8 mouse cellular contexts compared by ENCODE assay signal in the genomic region with DNA sequence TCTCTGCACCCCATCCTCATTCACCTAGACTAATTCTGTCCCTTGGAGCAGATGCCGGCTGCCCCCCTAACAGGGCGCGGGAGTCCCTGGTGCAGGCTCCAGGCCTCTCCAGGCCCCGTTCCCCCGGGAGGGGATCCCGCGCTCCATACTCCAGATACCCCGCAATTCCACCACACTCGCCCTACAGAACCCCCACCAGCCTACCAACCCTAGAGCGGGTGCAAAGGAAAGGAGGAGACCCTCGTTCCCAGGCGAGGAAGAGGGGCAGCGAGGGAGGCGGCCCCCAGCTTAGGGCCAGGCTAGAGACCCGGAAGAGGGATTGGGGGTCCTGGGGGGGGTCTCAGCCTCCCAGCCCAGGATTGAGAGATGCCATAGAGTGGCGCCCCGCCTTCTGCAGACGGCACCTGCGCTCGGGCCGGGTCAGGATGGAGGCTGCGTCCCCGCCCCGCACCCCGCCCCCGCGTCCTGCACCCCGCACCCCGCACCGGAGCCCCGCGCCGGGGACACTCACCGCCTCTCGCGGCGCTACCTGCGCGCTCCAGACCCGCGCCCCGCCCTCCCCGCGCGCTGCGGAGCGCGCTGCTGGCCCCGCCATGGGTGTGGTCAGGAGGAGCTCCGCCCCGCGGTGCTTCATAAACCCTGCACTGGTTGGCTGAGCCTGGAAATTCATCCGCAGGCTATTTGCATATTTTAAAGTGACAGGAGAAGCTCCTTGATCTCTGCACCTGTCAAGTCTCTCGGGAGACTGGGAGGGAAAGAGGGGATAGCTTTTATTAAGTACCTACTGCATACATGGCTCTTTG. TPM values are rescaled to one million over a fixed set of nuclear protein-coding genes. Genes with fewer than 3 reads are reported as not detected.
DNase-seq lines count a peak whose midpoint lies in the region; ATAC-seq and TF ChIP-seq lines count a peak whose summit lies in the region.

A gene (minus strand): TSS at position 595 of the 803 bp plus-strand sequence.

- peak; percentile 43; the same call in 1 of the 2 replicates for TF ChIP-seq POLR2A in cerebellum, adult 2 months (IDR thresholded peaks at IDR 0.05; ENCODE audit: borderline replicate concordance, insufficient read depth, low read length)

- peak within 1 kb of the TSS; percentile 82 for H3K4me2 ChIP-seq in forebrain, embryonic 16.5 days (ENCODE audit: low read length)
- H3K4me2 ChIP-seq in hindbrain, embryonic 13.5 days, result peak within 1 kb of the TSS; percentile 82

- H3K27me3 ChIP-seq in cerebellum, adult 2 months (ENCODE audit: control insufficient read depth, insufficient read depth, low read length), result no peaks in the 10 kb centered on the region
- H3K27me3 ChIP-seq in forebrain, embryonic 16.5 days (replicated peaks; ENCODE audit: control insufficient read depth, insufficient read depth, low read length), result no peaks in the 10 kb centered on the region
- peaks cover 3% of the 10 kb centered on the region; the same call in 1 of the 2 replicates for H3K27me3 ChIP-seq in hindbrain, embryonic 13.5 days

- H3K9me3 ChIP-seq in forebrain, embryonic 16.5 days (ENCODE audit: control insufficient read depth, low read length), result no peaks in the 10 kb centered on the region
- H3K9me3 ChIP-seq in hindbrain, embryonic 13.5 days, result no peaks in the 10 kb centered on the region

- H3K4me3 ChIP-seq in cerebellum, adult 2 months (replicated peaks; ENCODE audit: insufficient read depth, low read depth, low read length), result peak within 1 kb of the TSS; percentile 87
- H3K4me3 ChIP-seq in forebrain, embryonic 16.5 days (replicated peaks; ENCODE audit: low read length), result peak within 1 kb of the TSS; percentile 65
- peak within 1 kb of the TSS; percentile 77 for H3K4me3 ChIP-seq in hindbrain, embryonic 13.5 days

- peak within 1 kb of the TSS; percentile 87 for H3K9ac ChIP-seq in forebrain, embryonic 16.5 days (replicated peaks; ENCODE audit: low read depth, low read length)
- H3K9ac ChIP-seq in hindbrain, embryonic 13.5 days, result peak within 1 kb of the TSS; percentile 91

- peak; percentile 86 for ATAC-seq in forebrain, embryonic 16.5 days
- ATAC-seq in hindbrain, embryonic 13.5 days (ENCODE audit: low FRiP score), result peak; percentile 83

- peaks cover 11% of the 10 kb centered on the region for H3K4me1 ChIP-seq in cerebellum, adult 2 months (ENCODE audit: control insufficient read depth, insufficient read depth, low read length)
- H3K4me1 ChIP-seq in forebrain, embryonic 16.5 days (replicated peaks; ENCODE audit: control insufficient read depth, insufficient read depth, low read length), result peaks cover 43% of the 10 kb centered on the region
- peaks cover 63% of the 10 kb centered on the region for H3K4me1 ChIP-seq in hindbrain, embryonic 13.5 days (replicated peaks)

- H3K27ac ChIP-seq in cerebellum, adult 2 months (ENCODE audit: insufficient read depth, low read length), result peak within 1 kb of the TSS; percentile 42; the same call in 1 of the 2 replicates
- H3K27ac ChIP-seq in forebrain, embryonic 16.5 days (ENCODE audit: low read length), result peak within 1 kb of the TSS; percentile 34; the same call in 1 of the 2 replicates
- peak within 1 kb of the TSS; percentile 66 for H3K27ac ChIP-seq in hindbrain, embryonic 13.5 days

- DNase-seq in Muller cell, postnatal 12 days (ENCODE audit: inconsistent ontology term), result peak; percentile 87
- peak; percentile 88 to 92 for DNase-seq in cerebellum, adult 2 months
- DNase-seq in layer of hippocampus, postnatal 14 days (ENCODE audit: low spot score in 2 of 2), result peak; percentile 62 to 86
- peak; percentile 83 for DNase-seq in lung, postnatal 10 days
- DNase-seq in retina, adult 2 months (ENCODE audit: low read depth, low spot score), result peak; percentile 78
- peak; percentile 93 for DNase-seq in thymus, postnatal 25 days

- H3K36me3 ChIP-seq in forebrain, embryonic 16.5 days (ENCODE audit: control insufficient read depth, insufficient read depth), result no peaks in the 10 kb centered on the region
- no peaks in the 10 kb centered on the region for H3K36me3 ChIP-seq in hindbrain, embryonic 13.5 days

- no peak for TF ChIP-seq CTCF in cerebellum, adult 2 months (IDR thresholded peaks at IDR 0.05; ENCODE audit: borderline replicate concordance, insufficient read depth, low read depth, low read length)

- WGBS in cerebellum, adult 2 months, result under 1% methylated on average over 51 of the region's 54 CpGs
- 1% methylated on average over 50 of the region's 54 CpGs for WGBS in forebrain, embryonic 16.5 days
- WGBS in hindbrain, embryonic 13.5 days, result under 1% methylated on average over 37 of the region's 54 CpGs

RNA-seq across cellular contexts. Expression of the gene that starts here (rescaled TPM):
- polyA plus RNA-seq in cerebellum, adult 2 months (2012; rRNA removed), result 108 and 115 TPM in 2 replicates
- polyA plus RNA-seq in forebrain, embryonic 16.5 days (2015; fragmentation: Nextera tagmentation; extraction: Ambion mirVana), result 72.4 and 100 TPM in 2 replicates
- 62.2 and 68.2 TPM in 2 replicates for polyA plus RNA-seq in hindbrain, embryonic 13.5 days (2015; fragmentation: Nextera tagmentation; extraction: Ambion mirVana)
- 10 to 100 TPM; 83.1 to 86.4 TPM for total RNA-seq in layer of hippocampus, postnatal 14 days (2021)

Comparison
In these comparisons a context has a peak if more than half of its experiments do, and no peak if none do; other contexts are left out.
1. Peak in every context shown above with its lines: DNase-seq, ATAC-seq, H3K4me3 ChIP-seq and H3K27ac ChIP-seq.